Mouse (Mus musculus) forebrain, embryonic 15.5 days (tissue): ENCODE results near the gene Cphx3. TPM values are rescaled to one million over a fixed set of nuclear protein-coding genes. Genes with fewer than 3 reads are reported as not detected.
A peak's percentile ranks its signal among the peaks of the same experiment; 100 is the strongest.
"Not testable (repeated sequence)": the region's sequence is repeated elsewhere in the genome, so short reads cannot be mapped to it uniquely, and the experiment has no call there.

Experiments used
- ATAC-seq: fragments of 200-750 bp; cut with Nextera tagmentation; replicated peaks from 2 replicates; pipeline ENCODE4 v1.8.0; 2017; ENCODE audit warnings: mild to moderate bottlenecking, moderate TSS enrichment, moderate library complexity
- H3K27ac ChIP-seq: fragments of 300-500 bp; sonication (generic); replicated peaks from 2 replicates; pipeline ENCODE4 v1.5.1; 2015; ENCODE audit warnings: mild to moderate bottlenecking, inconsistent platforms
- H3K27me3 ChIP-seq: fragments of 300-500 bp; sonication (generic); 2 replicates; pipeline ENCODE4 v1.6.1; 2015; ENCODE audit warnings: inconsistent platforms
- H3K36me3 ChIP-seq: fragments of 300-500 bp; sonication (generic); 2 replicates; pipeline ENCODE4 v1.6.1; 2015; ENCODE audit warnings: mild to moderate bottlenecking, inconsistent platforms
- H3K4me1 ChIP-seq: fragments of 300-500 bp; sonication (generic); 2 replicates; pipeline ENCODE4 v1.6.1; 2015; ENCODE audit warnings: inconsistent platforms
- H3K4me2 ChIP-seq: fragments of 300-500 bp; sonication (generic); replicated peaks from 2 replicates; pipeline ENCODE4 v1.6.1; 2015; ENCODE audit warnings: mild to moderate bottlenecking, inconsistent platforms
- H3K4me3 ChIP-seq: fragments of 300-500 bp; sonication (generic); 2 replicates; pipeline ENCODE4 v1.5.1; 2015; ENCODE audit warnings: mild to moderate bottlenecking, inconsistent platforms
- H3K9ac ChIP-seq: fragments of 300-500 bp; sonication (generic); replicated peaks from 2 replicates; pipeline ENCODE4 v1.6.1; 2015; ENCODE audit warnings: mild to moderate bottlenecking, inconsistent platforms
- H3K9me3 ChIP-seq: fragments of 300-500 bp; sonication (generic); 2 replicates; pipeline ENCODE4 v1.6.1; 2016; ENCODE audit warnings: inconsistent platforms
- WGBS: fragments of 180-500 bp; shearing (Covaris S2); methylation state at CpG from one replicate; pipeline ENCODE4 v1.1.7; 2015; ENCODE audit warnings: mixed read lengths; 5-methylcytosine and 5-hydroxymethylcytosine counted together
- polyA plus RNA-seq: library from polyadenylated mRNA; unstranded; fragments of >200 nt; fragmentation: Nextera tagmentation; extraction: Ambion mirVana; gene quantifications from 2 replicates; pipeline ENCODE4 v1.2.1, GENCODE M21; 2015

Gene Cphx3
- polyA plus RNA-seq: not detected in 2 replicates

- ATAC-seq, H3K27me3 ChIP-seq, H3K4me1 ChIP-seq, H3K4me3 ChIP-seq, H3K36me3 ChIP-seq, H3K9me3 ChIP-seq, H3K9ac ChIP-seq, H3K27ac ChIP-seq, H3K4me2 ChIP-seq: not testable (repeated sequence)
- WGBS: no CpG with 5 or more reads among the region's 1 CpGs
These were observed at the start of gene Cphx3 for GRCm38 (mm10) chr14:26081997-26082396. TSS of gene Cphx3 (plus strand) at chr14:26082297.

GRCm38 (mm10) chr14:26034364-26034763, 47.7 kb upstream of the Cphx3 start:
- not testable (repeated sequence) for H3K27ac ChIP-seq, H3K27me3 ChIP-seq, H3K4me3 ChIP-seq, H3K9ac ChIP-seq, H3K4me2 ChIP-seq, H3K36me3 ChIP-seq, ATAC-seq, H3K9me3 ChIP-seq, H3K4me1 ChIP-seq
- WGBS: no CpG with 5 or more reads among the region's 3 CpGs

GRCm38 (mm10) chr14:26035439-26035838, 46.7 kb upstream of the Cphx3 start:
- not testable (repeated sequence) for H3K4me3 ChIP-seq, H3K4me2 ChIP-seq, H3K27ac ChIP-seq, H3K36me3 ChIP-seq, H3K9ac ChIP-seq, H3K27me3 ChIP-seq, H3K4me1 ChIP-seq, H3K9me3 ChIP-seq, ATAC-seq
- no CpG with 5 or more reads among the region's 6 CpGs for WGBS

GRCm38 (mm10) chr14:26042611-26043010, 39.5 kb upstream of the Cphx3 start, which contains the start of gene Gm9780:
TSS of gene Gm9780 (minus strand) at chr14:26042711.
- H3K4me1 ChIP-seq, H3K4me3 ChIP-seq, H3K36me3 ChIP-seq, H3K9ac ChIP-seq, H3K27ac ChIP-seq, H3K27me3 ChIP-seq, H3K9me3 ChIP-seq, ATAC-seq, H3K4me2 ChIP-seq: not testable (repeated sequence)
- WGBS: no CpG with 5 or more reads among the region's 26 CpGs

GRCm38 (mm10) chr14:26045007-26045406, 37.1 kb upstream of the Cphx3 start:
- not testable (repeated sequence) for H3K36me3 ChIP-seq, ATAC-seq, H3K4me2 ChIP-seq, H3K4me3 ChIP-seq, H3K9me3 ChIP-seq, H3K4me1 ChIP-seq, H3K27me3 ChIP-seq, H3K27ac ChIP-seq, H3K9ac ChIP-seq
- no CpG with 5 or more reads among the region's 5 CpGs for WGBS

- H3K36me3 ChIP-seq, H3K27me3 ChIP-seq, H3K9me3 ChIP-seq, H3K27ac ChIP-seq, H3K4me1 ChIP-seq, H3K9ac ChIP-seq, ATAC-seq, H3K4me2 ChIP-seq, H3K4me3 ChIP-seq: not testable (repeated sequence)
- no CpG with 5 or more reads among the region's 8 CpGs for WGBS
These were observed 35.1 kb upstream of the Cphx3 start for GRCm38 (mm10) chr14:26047026-26047425.

- not testable (repeated sequence) for H3K4me2 ChIP-seq, H3K27ac ChIP-seq, H3K4me3 ChIP-seq, H3K36me3 ChIP-seq, H3K27me3 ChIP-seq, ATAC-seq, H3K9me3 ChIP-seq, H3K4me1 ChIP-seq, H3K9ac ChIP-seq
- no CpG with 5 or more reads among the region's 9 CpGs for WGBS
These were observed 33.3 kb upstream of the Cphx3 start for GRCm38 (mm10) chr14:26048767-26049166.

- not testable (repeated sequence) for ATAC-seq, H3K4me2 ChIP-seq, H3K9me3 ChIP-seq, H3K9ac ChIP-seq, H3K36me3 ChIP-seq, H3K27ac ChIP-seq, H3K27me3 ChIP-seq, H3K4me1 ChIP-seq, H3K4me3 ChIP-seq
- no CpG with 5 or more reads among the region's 3 CpGs for WGBS
These were observed 23.9 kb upstream of the Cphx3 start for GRCm38 (mm10) chr14:26058184-26058583.

GRCm38 (mm10) chr14:26059362-26059761, 22.7 kb upstream of the Cphx3 start:
- not testable (repeated sequence) for H3K36me3 ChIP-seq, H3K27me3 ChIP-seq, H3K9ac ChIP-seq, H3K9me3 ChIP-seq, H3K27ac ChIP-seq, ATAC-seq, H3K4me3 ChIP-seq, H3K4me1 ChIP-seq, H3K4me2 ChIP-seq
- WGBS: no CpG with 5 or more reads among the region's 6 CpGs

GRCm38 (mm10) chr14:26066574-26067324, 15.3 kb upstream of the Cphx3 start:
- H3K9ac ChIP-seq, H3K27ac ChIP-seq, H3K4me3 ChIP-seq, H3K9me3 ChIP-seq, H3K36me3 ChIP-seq, H3K4me2 ChIP-seq, H3K4me1 ChIP-seq, H3K27me3 ChIP-seq: not testable (repeated sequence)
- no CpG with 5 or more reads among the region's 44 CpGs for WGBS
- ATAC-seq: peak; percentile 89

GRCm38 (mm10) chr14:26067325-26067633, 14.8 kb upstream of the Cphx3 start, which contains the start of gene Tmem254c:
TSS of gene Tmem254c (minus strand) at chr14:26067355.
- WGBS: no CpG with 5 or more reads among the region's 10 CpGs
- H3K9me3 ChIP-seq, H3K4me3 ChIP-seq, H3K4me2 ChIP-seq, H3K27me3 ChIP-seq, H3K9ac ChIP-seq, H3K36me3 ChIP-seq, H3K4me1 ChIP-seq, H3K27ac ChIP-seq: not testable (repeated sequence)
- peak; percentile 85 for ATAC-seq

GRCm38 (mm10) chr14:26076620-26077390, 5.3 kb upstream of the Cphx3 start:
- H3K9ac ChIP-seq, H3K36me3 ChIP-seq, H3K4me1 ChIP-seq, H3K27me3 ChIP-seq, H3K4me3 ChIP-seq, ATAC-seq, H3K27ac ChIP-seq, H3K4me2 ChIP-seq, H3K9me3 ChIP-seq: not testable (repeated sequence)
- no CpG with 5 or more reads among the region's 5 CpGs for WGBS

GRCm38 (mm10) chr14:26081216-26081615, 881 bp upstream of the Cphx3 start, which contains the start of gene Cphx2:
TSS of gene Cphx2 (plus strand) at chr14:26081516.
- H3K9ac ChIP-seq, H3K4me3 ChIP-seq, H3K4me1 ChIP-seq, H3K27ac ChIP-seq, H3K4me2 ChIP-seq, H3K36me3 ChIP-seq, H3K9me3 ChIP-seq, H3K27me3 ChIP-seq, ATAC-seq: not testable (repeated sequence)
- WGBS: no CpG with 5 or more reads among the region's 6 CpGs
